Mouse (Mus musculus): ENCODE data around the gene Mcidas. TPM values are rescaled to one million over a fixed set of nuclear protein-coding genes. Genes with fewer than 3 reads are reported as not detected.

Mcidas gene
- total RNA-seq (2023): not detected

GRCm38 (mm10) chr13:112993531-112994152 lies at the start of gene Mcidas:
Mcidas (plus strand) TSS chr13:112993845.

GRCm38 (mm10) chr13:112987532-112987943 lies 6.1 kb upstream of the Mcidas start, which contains the start of gene Ccno:
Ccno (plus strand) TSS chr13:112987802.

GRCm38 (mm10) chr13:113034950-113035421 lies 41.3 kb downstream of the Mcidas start, which contains the start of gene Cdc20b:
Cdc20b (plus strand) TSS chr13:113035111.

GRCm38 (mm10) chr13:113046211-113046883 lies 52.7 kb downstream of the Mcidas start, which contains the start of gene Gpx8:
Gpx8 (minus strand) TSS chr13:113046410.

Other genes starting within 250 kb of the Mcidas start
- gene Plpp1, start 193.1 kb upstream of the Mcidas start, total RNA-seq (2023): 1 to 10 TPM; 9.4 TPM
- gene Mtrex, start 66.4 kb upstream of the Mcidas start, total RNA-seq (2023): 10 to 100 TPM; 36.4 to 47.3 TPM
- gene Dhx29, start 66.4 kb upstream of the Mcidas start, total RNA-seq (2023): 10 to 100 TPM; 12.3 to 13.6 TPM
- gene Ccno, start 6.0 kb upstream of the Mcidas start, total RNA-seq (2023): 1 to 10 TPM in 1 of 2 experiments, under 1 TPM in 1; 0.27 to 1.0 TPM
- not detected for gene Cdc20b, start 41.3 kb downstream of the Mcidas start, total RNA-seq (2023)
- not detected for gene Gpx8, start 52.6 kb downstream of the Mcidas start, total RNA-seq (2023)
- under 1 TPM in 1 of 2 experiments, not detected in 1; 0.97 TPM for gene Gzma, start 107.1 kb downstream of the Mcidas start, total RNA-seq (2023)
- gene Esm1, start 215.8 kb downstream of the Mcidas start, total RNA-seq (2023): not detected
- gene Gzmk, start 232.1 kb downstream of the Mcidas start, total RNA-seq (2023): not detected

Data from monocyte, adult 59 days (primary cell).